Mouse (Mus musculus): Measurements from ENCODE around the gene Cars2. TPM values are rescaled to one million over a fixed set of nuclear protein-coding genes. Genes with fewer than 3 reads are reported as not detected.

Gene Cars2
- polyA plus RNA-seq, 1 experiment from 2014 or later = 12.3 TPM

DNA sequence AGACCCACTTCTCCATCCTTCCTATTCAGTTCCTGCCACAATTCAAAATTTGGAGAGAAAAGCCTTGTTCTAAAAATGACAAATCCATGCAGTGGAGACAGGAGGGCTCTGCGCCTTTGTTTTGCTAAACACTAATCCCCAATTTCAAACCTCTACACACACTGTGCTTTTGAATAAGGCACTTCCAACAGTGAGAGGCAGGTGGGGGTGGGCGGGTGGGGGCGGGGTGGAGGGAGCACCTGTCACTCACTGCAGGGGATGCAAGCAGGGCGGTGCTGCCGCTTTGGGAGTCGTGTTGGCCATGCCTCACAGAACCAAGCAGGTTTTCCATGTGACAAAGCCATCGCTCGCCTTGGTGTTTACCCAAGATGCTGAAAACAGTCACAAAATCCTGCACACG lies 16.1 kb downstream of the Cars2 start:
- H3K4me1 ChIP-seq (replicated peaks) = no peaks in the 10 kb centered on the region
- WGBS (ENCODE audit: insufficient replicate concordance) = 79% methylated on average over 9 of the region's 9 CpGs
- ATAC-seq (ENCODE audit: insufficient read depth) = no peak
- H3K4me3 ChIP-seq (replicated peaks) = no peak overlapping the region
- no peak overlapping the region for H3K4me2 ChIP-seq
- peaks cover 56% of the 10 kb centered on the region for H3K36me3 ChIP-seq (replicated peaks)
- H3K27me3 ChIP-seq = no peaks in the 10 kb centered on the region
- no peaks in the 10 kb centered on the region for H3K9me3 ChIP-seq (replicated peaks)
- H3K9ac ChIP-seq = no peak overlapping the region
- no peak overlapping the region for H3K27ac ChIP-seq (replicated peaks)

DNA sequence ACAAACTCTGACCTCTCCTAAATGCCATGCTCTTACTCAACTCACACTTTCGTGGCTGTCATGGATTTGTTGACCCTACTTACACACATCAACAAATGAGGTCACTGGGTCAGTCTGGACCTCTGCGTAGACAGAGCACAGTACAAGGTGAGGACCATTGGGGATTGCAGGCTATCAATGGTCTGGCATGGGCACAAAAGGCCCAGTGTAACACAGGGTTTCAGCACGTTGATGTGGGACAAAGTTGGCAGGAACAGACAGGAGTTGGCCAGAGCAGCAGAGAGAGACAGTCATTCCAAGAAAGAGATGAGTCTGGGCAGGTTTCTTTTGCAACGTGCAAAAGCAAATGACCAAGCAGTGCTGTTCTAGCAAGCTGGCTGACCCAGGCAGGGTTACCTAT lies 19.7 kb downstream of the Cars2 start:
- H3K4me2 ChIP-seq = no peak overlapping the region
- 65% methylated on average over 4 of the region's 4 CpGs for WGBS (ENCODE audit: insufficient replicate concordance)
- no peaks in the 10 kb centered on the region for H3K9me3 ChIP-seq (replicated peaks)
- H3K9ac ChIP-seq = no peak overlapping the region
- H3K27ac ChIP-seq (replicated peaks) = no peak overlapping the region
- H3K27me3 ChIP-seq = no peaks in the 10 kb centered on the region
- H3K36me3 ChIP-seq (replicated peaks) = peaks cover 59% of the 10 kb centered on the region
- H3K4me3 ChIP-seq (replicated peaks) = no peak overlapping the region
- no peaks in the 10 kb centered on the region for H3K4me1 ChIP-seq (replicated peaks)
- peak; percentile 86 for ATAC-seq (ENCODE audit: insufficient read depth)

DNA sequence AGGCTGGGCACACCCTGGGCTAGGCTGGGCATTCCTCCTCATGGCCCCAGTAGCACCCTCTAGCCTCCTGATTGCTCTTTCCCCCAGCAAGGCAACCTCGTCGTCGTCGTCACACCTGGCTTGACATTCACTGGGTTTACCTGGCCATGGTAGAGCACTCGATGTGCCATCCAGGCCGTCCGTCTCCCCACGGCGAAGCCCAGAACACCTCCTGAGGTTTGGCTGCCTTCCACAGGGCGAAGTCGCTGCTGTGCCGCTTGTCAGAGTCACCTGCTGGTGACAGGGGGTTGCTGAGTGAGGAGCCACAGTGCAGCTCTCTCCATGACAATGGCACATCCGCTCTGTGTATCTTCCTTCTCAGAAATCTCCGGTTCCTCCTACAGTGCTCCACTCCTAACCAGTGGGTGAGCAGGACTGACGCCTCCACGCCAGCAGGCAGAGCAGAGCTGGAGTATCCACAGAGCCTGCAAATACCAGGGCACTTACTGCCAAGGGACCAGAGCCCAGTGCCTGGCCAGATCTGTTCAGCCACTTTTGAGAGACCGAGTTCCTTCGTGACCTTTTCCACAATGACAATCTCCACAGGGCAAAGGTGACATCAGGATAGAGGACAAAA lies 20.3 kb downstream of the Cars2 start:
- no peak overlapping the region for H3K4me3 ChIP-seq (replicated peaks)
- no peaks in the 10 kb centered on the region for H3K4me1 ChIP-seq (replicated peaks)
- WGBS (ENCODE audit: insufficient replicate concordance) = 86% methylated on average over 18 of the region's 18 CpGs
- H3K27ac ChIP-seq (replicated peaks) = no peak overlapping the region
- no peak overlapping the region for H3K9ac ChIP-seq
- ATAC-seq (ENCODE audit: insufficient read depth) = peak; percentile 17; the same call in 1 of the 2 replicates
- no peaks in the 10 kb centered on the region for H3K27me3 ChIP-seq
- H3K9me3 ChIP-seq (replicated peaks) = no peaks in the 10 kb centered on the region
- H3K36me3 ChIP-seq (replicated peaks) = peaks cover 59% of the 10 kb centered on the region
- H3K4me2 ChIP-seq = no peak overlapping the region

DNA sequence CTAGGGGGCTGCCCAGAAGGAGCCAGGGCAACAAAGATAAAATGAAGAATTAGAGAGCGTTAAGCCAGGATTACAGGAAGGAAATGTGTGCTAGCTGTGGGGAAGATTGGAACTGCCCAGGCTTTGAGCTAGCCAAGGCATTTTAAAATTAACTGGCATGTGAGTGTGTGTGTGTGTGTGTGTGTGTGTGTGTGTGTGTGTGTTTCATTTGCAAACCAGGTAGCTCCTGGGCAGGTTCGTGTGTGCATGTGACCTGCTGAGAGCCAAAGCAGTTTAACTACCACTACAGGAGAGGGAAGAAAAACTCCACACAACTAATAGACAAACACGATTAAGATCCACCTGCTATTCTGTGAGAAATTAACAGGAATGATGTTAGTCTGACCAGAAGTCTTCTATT lies 27.3 kb downstream of the Cars2 start:
- Histone ChIP-seq H3K4me3 (replicated peaks) (no peak overlapping the region), H3K4me2 (no peak overlapping the region)
- 60% methylated on average over 3 of the region's 3 CpGs for WGBS (ENCODE audit: insufficient replicate concordance)

DNA sequence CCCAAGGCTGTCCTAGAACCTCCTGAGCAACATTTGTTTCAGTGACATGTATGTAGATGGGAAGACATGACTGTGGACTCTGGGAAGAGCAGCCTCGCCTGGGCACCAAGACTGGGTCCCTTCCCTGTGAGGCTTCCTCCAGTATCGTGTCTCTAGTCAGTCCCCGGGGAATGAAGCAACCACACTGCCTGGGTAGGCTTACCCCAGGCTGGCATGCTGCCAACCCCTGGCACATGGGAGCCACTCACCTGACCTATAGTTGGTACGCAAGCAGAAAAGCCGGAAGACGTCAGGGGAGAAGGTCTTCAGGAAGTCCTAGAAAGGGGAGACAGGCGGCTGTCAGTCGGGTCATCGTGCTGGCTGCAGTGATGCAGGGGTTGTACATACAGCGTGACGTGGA lies 31.9 kb downstream of the Cars2 start:
- ATAC-seq (ENCODE audit: insufficient read depth) = no peak
- Histone ChIP-seq H3K9ac (no peak overlapping the region), H3K27me3 (no peaks in the 10 kb centered on the region), H3K4me2 (no peak overlapping the region), H3K9me3 (replicated peaks) (no peaks in the 10 kb centered on the region), H3K4me1 (replicated peaks) (peaks cover 21% of the 10 kb centered on the region), H3K4me3 (replicated peaks) (no peak overlapping the region), H3K36me3 (replicated peaks) (peaks cover 51% of the 10 kb centered on the region), H3K27ac (replicated peaks) (no peak overlapping the region)
- WGBS (ENCODE audit: insufficient replicate concordance) = 81% methylated on average over 11 of the region's 11 CpGs

More for the DNA sequence above, 27.3 kb downstream of the Cars2 start:
- ATAC-seq (ENCODE audit: insufficient read depth) = no peak
- peaks cover 36% of the 10 kb centered on the region for H3K36me3 ChIP-seq (replicated peaks)
- H3K4me1 ChIP-seq (replicated peaks) = 0 out of 2 replicates have a peak, but pooled peaks cover 10% of the 10 kb centered on the region
- H3K9me3 ChIP-seq (replicated peaks) = no peaks in the 10 kb centered on the region
- H3K9ac ChIP-seq = no peak overlapping the region
- H3K27me3 ChIP-seq = no peaks in the 10 kb centered on the region
- no peak overlapping the region for H3K27ac ChIP-seq (replicated peaks)

DNA sequence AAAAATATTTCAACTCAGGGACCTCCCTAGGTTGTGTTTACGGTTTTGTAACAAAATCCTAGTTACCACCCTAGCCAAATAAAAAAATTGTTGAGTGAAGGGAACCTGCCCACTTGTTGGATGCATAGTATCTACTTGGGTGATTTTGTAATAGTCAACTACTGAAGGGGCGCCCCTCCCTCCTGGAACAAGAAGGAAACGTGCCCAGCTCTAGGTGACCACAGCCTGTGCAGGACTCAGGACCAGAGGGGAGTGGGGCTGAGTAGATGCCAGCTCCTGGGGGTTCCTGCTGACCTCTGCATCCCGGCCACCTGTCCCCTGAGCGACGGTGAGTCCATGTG lies 32.6 kb downstream of the Cars2 start:
- H3K9me3 ChIP-seq (replicated peaks) = no peaks in the 10 kb centered on the region
- H3K4me3 ChIP-seq (replicated peaks) = no peak overlapping the region
- no peak overlapping the region for H3K4me2 ChIP-seq
- H3K4me1 ChIP-seq (replicated peaks) = peaks cover 27% of the 10 kb centered on the region
- whole genome bisulfite sequencing (ENCODE audit: insufficient replicate concordance) = 68% methylated on average over 6 of the region's 6 CpGs
- H3K9ac ChIP-seq = no peak overlapping the region
- ATAC-seq (ENCODE audit: insufficient read depth) = no peak
- no peak overlapping the region for H3K27ac ChIP-seq (replicated peaks)
- H3K27me3 ChIP-seq = no peaks in the 10 kb centered on the region
- H3K36me3 ChIP-seq (replicated peaks) = peaks cover 57% of the 10 kb centered on the region

DNA sequence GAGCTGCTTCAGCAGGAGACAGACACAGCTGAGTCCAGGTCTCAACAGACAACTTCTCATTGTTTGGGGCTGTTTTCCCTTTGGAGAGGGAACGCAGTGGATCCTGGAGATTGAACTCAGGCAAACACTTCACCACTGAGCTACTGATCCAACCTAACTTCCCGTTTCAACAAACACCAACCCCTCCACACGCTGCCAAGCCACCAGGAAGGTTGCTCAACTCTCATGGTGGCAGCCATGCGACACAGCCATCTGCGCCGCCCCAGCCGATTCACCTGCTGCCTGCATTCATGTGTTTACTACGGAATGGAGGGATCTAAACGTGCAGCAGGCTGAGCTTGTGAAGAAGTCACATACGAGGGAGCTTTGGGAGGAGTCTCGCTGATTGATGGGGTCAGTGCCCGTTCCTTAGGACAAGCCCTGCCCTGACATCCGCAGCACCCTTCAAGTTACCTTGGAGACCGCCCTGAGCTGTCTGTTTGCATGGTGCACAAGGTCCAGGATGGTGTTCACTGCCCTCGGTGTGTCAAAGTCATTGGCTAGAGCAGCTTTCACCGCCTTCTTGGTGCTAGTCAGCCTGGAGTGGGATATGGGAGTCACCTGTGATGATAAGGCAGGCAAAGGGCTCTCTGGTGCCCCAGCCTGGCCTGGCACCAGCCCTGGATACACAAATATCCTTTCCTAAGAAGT lies 33.1 kb downstream of the Cars2 start:
- H3K27ac ChIP-seq (replicated peaks) = no peak overlapping the region
- H3K27me3 ChIP-seq = no peaks in the 10 kb centered on the region
- WGBS (ENCODE audit: insufficient replicate concordance) = 72% methylated on average over 16 of the region's 16 CpGs
- H3K9ac ChIP-seq = no peak overlapping the region
- no peaks in the 10 kb centered on the region for H3K9me3 ChIP-seq (replicated peaks)
- no peak for ATAC-seq (ENCODE audit: insufficient read depth)
- H3K4me3 ChIP-seq (replicated peaks) = no peak overlapping the region
- peaks cover 62% of the 10 kb centered on the region for H3K36me3 ChIP-seq (replicated peaks)
- no peak overlapping the region for H3K4me2 ChIP-seq
- peaks cover 32% of the 10 kb centered on the region for H3K4me1 ChIP-seq (replicated peaks)

DNA sequence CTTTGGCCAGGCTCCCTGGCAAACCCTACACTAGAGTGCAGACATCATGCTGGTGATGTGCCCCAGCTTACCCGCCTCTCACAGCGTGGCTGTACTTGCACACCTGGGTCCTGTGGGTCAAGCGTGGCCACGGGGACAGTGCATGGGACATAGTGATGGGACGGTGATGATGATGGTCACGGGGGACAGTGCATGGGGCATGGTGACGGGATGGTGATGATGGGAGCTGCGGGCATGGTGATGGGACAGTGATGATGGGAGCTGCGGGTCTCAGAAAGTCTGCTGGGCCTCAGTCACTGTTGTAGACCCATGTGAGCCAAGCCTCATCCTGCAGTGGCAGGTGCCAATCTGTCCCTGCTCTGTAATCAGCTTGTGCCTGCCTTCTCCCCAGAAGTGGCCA lies 34.3 kb downstream of the Cars2 start:
- Histone ChIP-seq H3K36me3 (replicated peaks) (peaks cover 71% of the 10 kb centered on the region), H3K27me3 (no peaks in the 10 kb centered on the region)
- WGBS (ENCODE audit: insufficient replicate concordance) = 88% methylated on average over 9 of the region's 9 CpGs

DNA sequence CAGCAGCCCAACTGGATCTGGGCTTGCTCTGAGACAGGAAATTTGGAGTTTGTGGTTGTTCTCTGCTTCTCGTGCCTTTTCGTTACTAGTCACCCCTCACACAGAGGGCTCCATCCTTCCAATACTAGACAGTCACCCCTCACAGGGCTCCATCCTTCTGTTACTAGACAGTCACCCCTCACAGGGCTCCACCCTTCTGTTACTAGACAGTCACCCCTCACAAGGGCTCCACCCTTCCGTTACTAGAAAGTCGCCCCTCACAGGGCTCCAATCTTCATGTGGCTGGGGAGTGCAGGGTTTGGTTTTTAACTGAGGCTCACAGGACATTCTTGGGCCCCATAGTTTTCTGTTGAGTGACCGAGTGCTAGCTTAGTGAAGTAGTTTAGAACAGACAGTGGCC lies 37.3 kb downstream of the Cars2 start:
- Histone ChIP-seq H3K4me2 (peak overlapping the region; percentile 8; the same call in 1 of the 2 replicates), H3K36me3 (replicated peaks) (peaks cover 82% of the 10 kb centered on the region), H3K4me1 (replicated peaks) (peaks cover 34% of the 10 kb centered on the region), H3K9me3 (replicated peaks) (no peaks in the 10 kb centered on the region), H3K4me3 (replicated peaks) (no peak overlapping the region), H3K9ac (no peak overlapping the region), H3K27ac (replicated peaks) (peak overlapping the region; percentile 53), H3K27me3 (no peaks in the 10 kb centered on the region)
- no peak; the same call in 1 of the 2 replicates for ATAC-seq (ENCODE audit: insufficient read depth)
- 44% methylated on average over 5 of the region's 5 CpGs for WGBS (ENCODE audit: insufficient replicate concordance)

More for the DNA sequence above, 34.3 kb downstream of the Cars2 start:
- no peak overlapping the region for H3K9ac ChIP-seq
- H3K27ac ChIP-seq (replicated peaks) = no peak overlapping the region
- no peak overlapping the region for H3K4me2 ChIP-seq
- no peak for ATAC-seq (ENCODE audit: insufficient read depth)
- no peak overlapping the region for H3K4me3 ChIP-seq (replicated peaks)
- H3K4me1 ChIP-seq (replicated peaks) = peaks cover 34% of the 10 kb centered on the region
- H3K9me3 ChIP-seq (replicated peaks) = no peaks in the 10 kb centered on the region

DNA sequence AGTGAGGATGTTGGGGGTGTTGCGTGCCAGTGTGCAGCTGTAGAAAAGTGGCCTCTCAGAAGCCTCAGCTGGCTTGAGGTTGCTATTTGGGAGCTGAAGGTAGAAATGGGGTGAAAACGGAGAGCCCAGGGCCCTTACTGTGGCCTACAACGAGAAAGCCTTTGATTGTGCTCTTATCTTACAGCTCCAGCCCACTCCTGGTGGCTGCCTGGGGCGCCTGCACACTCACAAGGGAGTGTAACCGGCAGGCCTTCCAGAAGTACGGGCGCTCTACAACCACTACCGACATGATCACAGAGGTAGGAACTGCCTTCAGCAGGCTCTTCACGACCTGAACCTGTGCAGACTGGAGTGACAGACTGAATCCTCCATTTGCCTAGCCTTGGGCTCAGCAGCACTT lies 37.9 kb downstream of the Cars2 start:
- no peaks in the 10 kb centered on the region for H3K9me3 ChIP-seq (replicated peaks)
- ATAC-seq (ENCODE audit: insufficient read depth) = peak; percentile 78
- H3K4me3 ChIP-seq (replicated peaks) = no peak overlapping the region
- no peaks in the 10 kb centered on the region for H3K27me3 ChIP-seq
- peaks cover 83% of the 10 kb centered on the region for H3K36me3 ChIP-seq (replicated peaks)
- 24% methylated on average over 9 of the region's 9 CpGs for WGBS (ENCODE audit: insufficient replicate concordance)
- 0 out of 2 replicates have a peak overlapping the region, but pooled peaks have one; percentile 8 for H3K4me2 ChIP-seq
- H3K4me1 ChIP-seq (replicated peaks) = peaks cover 35% of the 10 kb centered on the region
- peak overlapping the region; percentile 53 for H3K27ac ChIP-seq (replicated peaks)
- 0 out of 2 replicates have a peak overlapping the region, but pooled peaks have one; percentile 4 for H3K9ac ChIP-seq

DNA sequence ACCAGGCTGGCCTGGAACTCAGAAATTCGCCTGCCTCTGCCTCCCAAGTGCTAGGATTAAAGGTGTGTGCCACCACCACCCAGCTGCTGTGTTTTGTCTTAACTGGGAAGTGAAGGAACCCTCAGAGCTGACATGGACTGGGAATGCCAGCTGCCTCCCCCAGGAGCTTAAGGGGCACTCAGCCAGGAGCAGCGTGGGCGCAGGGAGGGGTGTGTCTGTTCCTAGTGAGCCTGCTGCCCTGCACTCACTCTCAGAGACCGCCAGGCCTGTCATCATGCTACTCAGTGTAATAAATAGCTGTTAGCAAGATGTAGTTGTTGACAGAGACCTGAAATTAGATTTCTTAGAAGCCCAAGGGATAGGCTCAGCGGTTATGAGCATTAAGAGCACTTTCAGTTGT lies 39.6 kb downstream of the Cars2 start:
- Histone ChIP-seq H3K4me1 (replicated peaks) (peaks cover 38% of the 10 kb centered on the region), H3K9me3 (replicated peaks) (no peaks in the 10 kb centered on the region), H3K27ac (replicated peaks) (no peak overlapping the region), H3K27me3 (no peaks in the 10 kb centered on the region), H3K4me3 (replicated peaks) (no peak overlapping the region), H3K9ac (no peak overlapping the region), H3K36me3 (replicated peaks) (peaks cover 95% of the 10 kb centered on the region), H3K4me2 (no peak overlapping the region)
- WGBS (ENCODE audit: insufficient replicate concordance) = 76% methylated on average over 5 of the region's 5 CpGs
- no peak for ATAC-seq (ENCODE audit: insufficient read depth)
